Mouse (Mus musculus) lung, embryonic 16.5 days (tissue): ENCODE measurements around the gene Phtf2. TPM values are rescaled to one million over a fixed set of nuclear protein-coding genes. Genes with fewer than 3 reads are reported as not detected.
A peak's percentile ranks its signal among the peaks of the same experiment; 100 is the strongest.
"Not testable (repeated sequence)": the region's sequence is repeated elsewhere in the genome, so short reads cannot be mapped to it uniquely, and the experiment has no call there.

Experiments used
- ATAC-seq: fragments of 200-750 bp; cut with Nextera tagmentation; 2 replicates; pipeline ENCODE4 v1.8.0; 2017; ENCODE audit warnings: low read depth, mild to moderate bottlenecking, moderate library complexity
- H3K27ac ChIP-seq: fragments of 300-500 bp; sonication (generic); 2 replicates; pipeline ENCODE4 v1.5.1; 2014; ENCODE audit warnings: mild to moderate bottlenecking, control low read depth, low read length
- H3K27me3 ChIP-seq: fragments of 300-500 bp; sonication (generic); 2 replicates; pipeline ENCODE4 v1.6.1; 2014; ENCODE audit warnings: low read depth, low read length, mixed read lengths; ENCODE audit not compliant: control insufficient read depth, insufficient read depth
- H3K36me3 ChIP-seq: fragments of 300-500 bp; sonication (generic); 2 replicates; pipeline ENCODE4 v1.6.1; 2014; ENCODE audit warnings: low read length; ENCODE audit not compliant: control insufficient read depth, insufficient read depth
- H3K4me1 ChIP-seq: fragments of 300-500 bp; sonication (generic); replicated peaks from 2 replicates; pipeline ENCODE4 v1.6.1; 2014; ENCODE audit warnings: low read length, mixed read lengths; ENCODE audit not compliant: control insufficient read depth, insufficient read depth
- H3K4me2 ChIP-seq: fragments of 300-500 bp; sonication (generic); 2 replicates; pipeline ENCODE4 v1.6.1; 2014; ENCODE audit warnings: low read depth, low read length, control low read depth
- H3K4me3 ChIP-seq: fragments of 300-500 bp; sonication (generic); 2 replicates; pipeline ENCODE4 v1.5.1; 2014; ENCODE audit warnings: mild to moderate bottlenecking, low read length, control low read depth
- H3K9ac ChIP-seq: fragments of 300-500 bp; sonication (generic); 2 replicates; pipeline ENCODE4 v1.6.1; 2014; ENCODE audit warnings: low read length, control low read depth
- H3K9me3 ChIP-seq: fragments of 300-500 bp; sonication (generic); 2 replicates; pipeline ENCODE4 v1.6.1; 2016; ENCODE audit warnings: low read length; ENCODE audit not compliant: control insufficient read depth
- WGBS: fragments of 180-500 bp; shearing (Covaris S2); extraction: QIAGEN DNeasy Blood & Tissue Kit; methylation state at CpG from one replicate; pipeline ENCODE4 v1.1.7; 2014; 5-methylcytosine and 5-hydroxymethylcytosine counted together
- polyA plus RNA-seq: library from polyadenylated mRNA; unstranded; fragments of >200 nt; fragmentation: Nextera tagmentation; extraction: Ambion mirVana; gene quantifications from 2 replicates; pipeline ENCODE4 v1.2.1, GENCODE M21; 2015

Phtf2 gene
- polyA plus RNA-seq, 1 experiment from 2014 or later = 9.3 TPM

- no peaks in the 10 kb centered on the region for H3K27me3 ChIP-seq
- no peaks in the 10 kb centered on the region for H3K4me1 ChIP-seq
- no peak overlapping the region for H3K9ac ChIP-seq
- WGBS = 89% methylated on average over 5 of the region's 5 CpGs
- no peak overlapping the region for H3K4me2 ChIP-seq
- H3K9me3 ChIP-seq = no peaks in the 10 kb centered on the region
- no peak overlapping the region for H3K4me3 ChIP-seq
- H3K36me3 ChIP-seq = 0 out of 2 replicates have a peak, but pooled peaks cover 3% of the 10 kb centered on the region
- ATAC-seq = no peak
- H3K27ac ChIP-seq = no peak overlapping the region
These were observed 86.0 kb downstream of the Phtf2 start for GRCm38 (mm10) chr5:20795932-20796331.

GRCm38 (mm10) chr5:20791793-20792554 is 90.0 kb downstream of the Phtf2 start:
- Histone ChIP-seq H3K4me2 (no peak overlapping the region), H3K4me1 (no peaks in the 10 kb centered on the region), H3K36me3 (0 out of 2 replicates have a peak, but pooled peaks cover 3% of the 10 kb centered on the region), H3K4me3 (no peak overlapping the region), H3K27me3 (no peaks in the 10 kb centered on the region), H3K9ac (no peak overlapping the region), H3K27ac (no peak overlapping the region), H3K9me3 (no peaks in the 10 kb centered on the region)
- WGBS = 84% methylated on average over 10 of the region's 10 CpGs
- ATAC-seq = no peak

- not testable (repeated sequence) for H3K9me3 ChIP-seq, H3K36me3 ChIP-seq, H3K4me1 ChIP-seq, H3K4me2 ChIP-seq, H3K27me3 ChIP-seq, H3K27ac ChIP-seq, H3K4me3 ChIP-seq, ATAC-seq, H3K9ac ChIP-seq
- 88% methylated on average over 3 of the region's 5 CpGs for WGBS
These were observed 95.5 kb downstream of the Phtf2 start for GRCm38 (mm10) chr5:20786471-20786870.

GRCm38 (mm10) chr5:20781116-20781515 is 100.8 kb downstream of the Phtf2 start:
- 52% methylated on average over 1 of the region's 1 CpGs for WGBS
- H3K4me2 ChIP-seq = no peak overlapping the region
- H3K4me1 ChIP-seq = no peaks in the 10 kb centered on the region; the same call in 1 of the 2 replicates
- peaks cover 3% of the 10 kb centered on the region; the same call in 1 of the 2 replicates for H3K36me3 ChIP-seq
- no peaks in the 10 kb centered on the region for H3K27me3 ChIP-seq
- H3K4me3 ChIP-seq = no peak overlapping the region
- ATAC-seq = no peak
- H3K9me3 ChIP-seq = no peaks in the 10 kb centered on the region
- H3K9ac ChIP-seq = no peak overlapping the region
- H3K27ac ChIP-seq = no peak overlapping the region

GRCm38 (mm10) chr5:20779191-20779590 is 102.7 kb downstream of the Phtf2 start:
- H3K36me3 ChIP-seq = peaks cover 3% of the 10 kb centered on the region; the same call in 1 of the 2 replicates
- no peak for ATAC-seq
- no peaks in the 10 kb centered on the region for H3K9me3 ChIP-seq
- 52% methylated on average over 2 of the region's 2 CpGs for WGBS
- H3K4me1 ChIP-seq = no peaks in the 10 kb centered on the region; the same call in 1 of the 2 replicates
- H3K27ac ChIP-seq = peak overlapping the region; percentile 22; the same call in 1 of the 2 replicates
- H3K9ac ChIP-seq = no peak overlapping the region
- no peak overlapping the region for H3K4me3 ChIP-seq
- H3K4me2 ChIP-seq = no peak overlapping the region
- no peaks in the 10 kb centered on the region for H3K27me3 ChIP-seq

- ATAC-seq = no peak
- Histone ChIP-seq H3K4me1 (no peaks in the 10 kb centered on the region; the same call in 1 of the 2 replicates), H3K27ac (no peak overlapping the region), H3K9me3 (no peaks in the 10 kb centered on the region), H3K27me3 (no peaks in the 10 kb centered on the region), H3K4me2 (no peak overlapping the region), H3K9ac (no peak overlapping the region), H3K4me3 (no peak overlapping the region), H3K36me3 (peaks cover 3% of the 10 kb centered on the region; the same call in 1 of the 2 replicates)
- WGBS = 67% methylated on average over 8 of the region's 8 CpGs
These were observed 103.5 kb downstream of the Phtf2 start for GRCm38 (mm10) chr5:20778274-20778984.

GRCm38 (mm10) chr5:20773341-20773740 is 108.6 kb downstream of the Phtf2 start:
- Histone ChIP-seq H3K4me1 (no peaks in the 10 kb centered on the region), H3K9me3 (no peaks in the 10 kb centered on the region), H3K36me3 (no peaks in the 10 kb centered on the region), H3K4me2 (no peak overlapping the region), H3K27me3 (no peaks in the 10 kb centered on the region), H3K9ac (no peak overlapping the region), H3K27ac (no peak overlapping the region), H3K4me3 (no peak overlapping the region)
- ATAC-seq = 0 out of 2 replicates have a peak, but pooled peaks have one; percentile 38
- WGBS = 58% methylated on average over 3 of the region's 3 CpGs

- no peak for ATAC-seq
These were observed 116.5 kb downstream of the Phtf2 start for GRCm38 (mm10) chr5:20765365-20765920.

GRCm38 (mm10) chr5:20762441-20762840 is 119.5 kb downstream of the Phtf2 start:
- not testable (repeated sequence) for H3K9me3 ChIP-seq, H3K27ac ChIP-seq, H3K27me3 ChIP-seq, H3K9ac ChIP-seq, H3K4me1 ChIP-seq, H3K36me3 ChIP-seq, ATAC-seq, H3K4me2 ChIP-seq, H3K4me3 ChIP-seq
- WGBS = 96% methylated on average over 3 of the region's 3 CpGs

More at GRCm38 (mm10) chr5:20765365-20765920, 116.5 kb downstream of the Phtf2 start:
- Histone ChIP-seq H3K27me3 (no peaks in the 10 kb centered on the region), H3K9me3 (no peaks in the 10 kb centered on the region), H3K4me3 (no peak overlapping the region), H3K4me1 (peaks cover 3% of the 10 kb centered on the region; the same call in 1 of the 2 replicates), H3K27ac (no peak overlapping the region), H3K9ac (no peak overlapping the region), H3K4me2 (no peak overlapping the region), H3K36me3 (no peaks in the 10 kb centered on the region)
- WGBS = 86% methylated on average over 7 of the region's 7 CpGs
